Mouse (Mus musculus) layer of hippocampus, postnatal 25 days (tissue): ENCODE data around the gene Msh4. TPM values are rescaled to one million over a fixed set of nuclear protein-coding genes. Genes with fewer than 3 reads are reported as not detected.

Experiments used
- DNase-seq, 2 experiments: peaks; one replicate each; pipeline ENCODE4 v3.0.0; 2022; ENCODE audit warnings: mixed read lengths in 2 of 2, low spot score in 1 of 2; ENCODE audit errors: extremely low spot score in 1 of 2
- total RNA-seq, 2 experiments: library from RNA; stranded (reverse); gene quantifications; 2 replicates each; pipeline ENCODE4 v1.2.3; 2021

Gene Msh4
- total RNA-seq = under 1 TPM; 0.26 to 0.27 TPM

- DNase-seq = no peak
Observed at GRCm38 (mm10) chr3:153906136-153906871, at the start of gene Msh4. TSS of gene Msh4 (minus strand) at chr3:153906138.

GRCm38 (mm10) chr3:153948176-153948575 lies 42.2 kb upstream of the Msh4 start:
- DNase-seq = no peak

GRCm38 (mm10) chr3:153947271-153947670 lies 41.3 kb upstream of the Msh4 start:
- no peak for DNase-seq

GRCm38 (mm10) chr3:153944335-153944990 lies 38.5 kb upstream of the Msh4 start, which contains the start of gene Acadm:
TSS of gene Acadm (minus strand) at chr3:153944632.
- DNase-seq = peak; percentile 84 to 93

GRCm38 (mm10) chr3:153943901-153944334 lies 38.0 kb upstream of the Msh4 start:
- no peak for DNase-seq

- no peak for DNase-seq
Observed at GRCm38 (mm10) chr3:153943003-153943640, 37.2 kb upstream of the Msh4 start.

GRCm38 (mm10) chr3:153941613-153942012 lies 35.7 kb upstream of the Msh4 start:
- no peak for DNase-seq

GRCm38 (mm10) chr3:153940486-153940885 lies 34.5 kb upstream of the Msh4 start:
- no peak for DNase-seq

- no peak for DNase-seq
Observed at GRCm38 (mm10) chr3:153940021-153940420, 34.1 kb upstream of the Msh4 start.

GRCm38 (mm10) chr3:153937116-153937810 lies 31.3 kb upstream of the Msh4 start:
- no peak for DNase-seq

- DNase-seq = no peak
Observed at GRCm38 (mm10) chr3:153935878-153936277, 29.9 kb upstream of the Msh4 start.

- no peak for DNase-seq
Observed at GRCm38 (mm10) chr3:153932461-153932860, 26.5 kb upstream of the Msh4 start.

GRCm38 (mm10) chr3:153929526-153929925 lies 23.6 kb upstream of the Msh4 start:
- DNase-seq = no peak

- DNase-seq = no peak
Observed at GRCm38 (mm10) chr3:153926333-153926732, 20.4 kb upstream of the Msh4 start.

- no peak for DNase-seq
Observed at GRCm38 (mm10) chr3:153921147-153921910, 15.4 kb upstream of the Msh4 start.

GRCm38 (mm10) chr3:153917200-153917599 lies 11.3 kb upstream of the Msh4 start:
- DNase-seq = no peak

- DNase-seq = no peak
Observed at GRCm38 (mm10) chr3:153913510-153914243, 7.7 kb upstream of the Msh4 start.

GRCm38 (mm10) chr3:153912546-153913509 lies 6.9 kb upstream of the Msh4 start, which contains the start of gene Rabggtb:
TSS of gene Rabggtb (minus strand) at chr3:153913009.
- peak; percentile 88 to 91 for DNase-seq
